Mouse (Mus musculus) left cerebral cortex, postnatal 25 days (tissue): ENCODE data around the gene Arvcf. TPM values are rescaled to one million over a fixed set of nuclear protein-coding genes. Genes with fewer than 3 reads are reported as not detected.

ENCODE experiments used
- DNase-seq, 2 experiments: peaks; one replicate each; pipeline ENCODE4 v3.0.0; 2022; ENCODE audit warnings: low spot score in 2 of 2, mixed read lengths in 1 of 2
- intact Hi-C: fragments of 180-260 bp; cut with DNase I; formaldehyde crosslinking; loops from one replicate; pipeline ENCODE4 v1.15.1; 2025
- total RNA-seq, 2 experiments: library from RNA; stranded (reverse); gene quantifications; 2 replicates each; pipeline ENCODE4 v1.2.3; 2021

The Arvcf gene
- 10 to 100 TPM; 42.8 to 43.1 TPM for total RNA-seq

DNA sequence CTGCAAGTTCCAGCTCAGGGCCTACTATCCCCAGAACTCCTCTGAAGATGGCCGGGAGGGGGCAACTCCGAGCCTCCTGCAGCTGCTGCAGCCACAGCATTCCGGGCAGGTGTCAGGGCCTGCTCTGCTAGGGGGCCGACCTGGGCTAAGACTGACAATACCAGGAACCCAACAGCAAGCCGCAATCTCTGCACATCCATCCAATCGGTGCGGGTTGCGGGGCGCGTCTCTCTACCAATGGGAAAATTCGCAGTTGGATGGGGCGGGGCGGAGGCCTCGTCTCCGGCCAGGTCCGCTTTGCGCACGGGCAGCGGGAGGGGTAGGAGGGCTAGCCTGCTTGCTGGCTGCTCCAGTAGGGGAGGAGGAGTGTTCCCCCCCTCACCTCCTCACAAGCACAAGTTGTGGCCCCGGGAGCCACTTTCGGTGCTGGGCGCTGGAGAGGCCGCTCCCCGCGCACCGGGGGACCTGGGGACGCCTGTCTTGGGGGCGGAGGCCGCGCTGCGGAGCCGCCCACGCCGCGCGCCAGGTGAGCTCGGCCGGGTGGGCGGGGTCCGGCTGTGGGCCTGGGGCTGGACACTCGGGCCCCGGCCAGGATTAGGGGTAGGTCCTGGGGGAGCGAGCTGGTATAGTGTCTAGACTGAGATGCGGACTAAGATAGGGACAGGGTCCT lies at the start of gene Arvcf, which contains the start of gene Tango2:
Arvcf (plus strand) TSS at position 252 of the 670 bp plus-strand sequence.
Tango2 (minus strand) TSS at position 173 of the 670 bp plus-strand sequence.
- DNase-seq, result peak; percentile 94 to 98

GRCm38 (mm10) chr16:18308159-18308558 lies 39.8 kb upstream of the Arvcf start:
- intact Hi-C loops, result no loop called here
- no peak for DNase-seq

More for the DNA sequence above, at the start of gene Arvcf, which contains the start of gene Tango2:
- intact Hi-C loops, result no loop called here

GRCm38 (mm10) chr16:18318992-18319391 lies 29.0 kb upstream of the Arvcf start:
- no peak for DNase-seq
- intact Hi-C loops, result no loop called here

DNA sequence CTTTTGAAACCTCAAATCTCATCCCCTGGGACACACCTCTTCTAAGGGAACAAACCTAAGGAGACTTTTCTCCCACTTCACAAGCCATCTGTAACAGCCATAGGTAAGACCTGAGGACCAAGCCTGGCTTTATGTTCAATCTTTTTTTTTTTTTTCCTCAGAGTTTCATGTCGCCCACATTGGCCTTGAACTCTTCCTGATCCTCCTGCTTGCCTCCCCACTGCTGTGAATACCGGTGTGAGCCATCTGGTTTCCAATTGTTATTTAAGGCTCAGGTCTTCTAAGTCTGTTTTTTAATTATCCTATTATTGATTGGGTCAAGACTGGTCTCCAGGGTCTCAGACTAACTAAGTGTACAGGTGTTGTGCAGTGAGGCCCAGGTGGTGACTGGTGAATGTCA lies 26.5 kb upstream of the Arvcf start:
- DNase-seq, result no peak
- intact Hi-C loops, result no loop called here

DNA sequence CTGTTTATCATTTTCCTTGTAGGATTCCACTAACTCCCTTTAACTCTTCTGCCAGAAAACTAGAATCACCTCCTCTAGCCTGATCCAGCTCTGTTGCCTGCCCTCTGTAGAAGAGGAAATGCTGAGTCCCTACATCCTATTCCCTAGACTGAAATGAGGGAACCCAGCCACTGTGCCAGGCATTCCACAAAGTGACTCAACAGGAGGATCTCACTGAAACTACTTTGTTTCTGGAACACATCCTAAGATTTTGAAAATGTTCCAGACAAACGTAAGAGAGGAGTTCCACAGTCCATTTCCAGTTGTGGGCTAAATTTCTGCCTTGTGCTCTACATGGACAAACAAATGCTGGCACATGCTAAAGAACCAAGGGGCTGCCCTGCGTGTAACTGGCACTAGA lies 24.5 kb upstream of the Arvcf start:
- no peak for DNase-seq
- intact Hi-C loops, result no loop called here

- no peak for DNase-seq
- intact Hi-C loops, result no loop called here
These were observed 24.0 kb upstream of the Arvcf start for GRCm38 (mm10) chr16:18324031-18324430.

DNA sequence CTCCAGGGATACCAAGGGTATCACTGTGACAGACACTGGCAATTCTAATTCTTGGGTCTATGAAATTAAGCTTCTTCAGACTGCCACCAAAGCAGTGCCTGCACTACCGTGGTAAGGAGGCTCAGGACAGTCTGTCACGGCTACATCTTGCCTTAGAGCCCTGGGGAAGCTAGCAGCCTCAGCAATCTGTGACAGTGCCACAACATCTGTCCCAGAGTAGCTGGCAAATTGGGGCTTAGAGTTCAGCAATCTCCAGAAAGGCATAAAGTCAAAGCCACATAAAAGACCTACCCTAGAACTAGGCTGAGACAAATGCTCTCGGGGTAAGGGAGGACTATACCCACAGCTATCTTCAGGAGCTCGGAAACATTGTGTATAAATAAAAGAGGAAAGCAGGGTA lies 22.2 kb upstream of the Arvcf start:
- intact Hi-C loops, result no loop called here
- no peak for DNase-seq

DNA sequence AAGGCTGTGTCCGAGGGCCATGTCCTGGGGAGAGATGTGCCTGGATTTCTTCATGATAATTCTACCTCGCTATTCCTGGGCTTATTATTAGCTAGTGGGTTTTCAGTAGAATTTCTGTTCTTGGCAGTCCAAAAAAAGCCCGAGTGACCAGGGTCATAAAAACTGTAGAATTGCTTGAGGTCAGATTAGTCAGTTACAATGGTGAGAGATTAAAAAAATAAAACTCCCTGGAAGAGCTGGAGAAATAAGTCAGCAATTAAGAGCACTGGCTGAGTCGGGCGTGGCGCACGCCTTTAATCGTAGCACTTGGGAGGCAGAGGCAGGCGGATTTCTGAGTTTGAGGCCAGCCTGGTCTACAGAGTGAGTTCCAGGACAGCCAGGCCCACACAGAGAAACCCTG lies 20.0 kb upstream of the Arvcf start:
- DNase-seq, result no peak
- intact Hi-C loops, result no loop called here

DNA sequence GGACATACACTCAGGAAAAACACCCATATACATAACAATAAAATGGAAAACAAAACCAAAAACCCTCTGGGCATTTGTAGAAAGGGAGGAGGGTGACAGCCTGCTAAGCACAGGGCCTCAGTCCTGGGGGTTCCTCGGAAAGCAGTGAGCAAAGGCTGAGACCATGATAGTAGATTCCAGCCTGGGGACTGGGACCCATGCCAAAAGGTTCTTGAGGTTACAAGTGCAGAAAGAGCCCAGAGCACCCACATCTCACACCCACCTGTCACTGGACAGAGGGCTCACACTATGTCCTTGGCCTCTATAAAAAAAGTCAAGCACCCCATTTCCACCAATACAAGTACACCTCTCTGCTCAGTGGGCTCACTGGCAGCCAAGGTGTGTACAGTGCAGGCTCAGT lies 19.5 kb upstream of the Arvcf start:
- intact Hi-C loops, result no loop called here
- DNase-seq, result no peak

DNA sequence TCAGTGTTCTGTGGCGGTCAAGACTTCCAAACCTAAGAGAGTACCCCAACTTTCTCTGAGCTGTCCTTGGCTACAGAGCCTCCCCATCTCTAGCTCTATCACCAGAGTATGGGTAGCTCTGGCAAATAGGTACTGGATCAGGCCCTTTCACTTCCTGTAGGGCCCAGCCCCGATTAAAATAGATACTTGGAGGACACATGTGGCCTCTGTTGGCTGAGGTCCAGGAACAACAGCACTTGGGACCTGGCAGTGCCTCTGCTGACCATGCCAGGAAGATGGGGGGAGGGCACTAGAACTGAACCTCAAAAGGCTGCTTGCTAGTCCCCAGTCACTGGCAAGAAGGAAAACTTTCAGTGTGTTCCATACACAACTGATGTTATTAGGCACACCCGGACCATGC lies 14.0 kb upstream of the Arvcf start:
- intact Hi-C loops, result no loop called here
- no peak for DNase-seq

DNA sequence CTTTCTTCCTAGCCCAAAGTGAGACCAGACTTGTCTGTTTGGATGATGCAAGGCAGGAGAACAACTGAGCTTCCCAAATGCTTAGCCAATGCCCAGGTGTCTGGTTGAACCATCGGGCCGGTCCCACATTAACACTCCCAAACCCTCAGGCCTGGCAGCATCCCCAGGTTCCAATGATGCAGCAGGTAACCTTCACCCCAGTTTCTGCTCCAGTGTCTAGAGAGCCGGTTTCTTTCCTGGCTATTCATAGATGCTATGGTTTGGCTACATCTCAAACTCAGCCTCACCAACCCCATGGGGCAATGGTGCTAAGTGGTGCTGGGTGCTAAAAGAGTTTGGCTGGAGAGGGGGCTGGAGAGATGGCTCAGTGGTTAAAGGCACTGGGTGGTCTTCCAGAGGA lies 12.0 kb upstream of the Arvcf start:
- DNase-seq, result no peak
- intact Hi-C loops, result no loop called here

GRCm38 (mm10) chr16:18337261-18337660 lies 10.7 kb upstream of the Arvcf start:
- intact Hi-C loops, result no loop called here
- no peak for DNase-seq

DNA sequence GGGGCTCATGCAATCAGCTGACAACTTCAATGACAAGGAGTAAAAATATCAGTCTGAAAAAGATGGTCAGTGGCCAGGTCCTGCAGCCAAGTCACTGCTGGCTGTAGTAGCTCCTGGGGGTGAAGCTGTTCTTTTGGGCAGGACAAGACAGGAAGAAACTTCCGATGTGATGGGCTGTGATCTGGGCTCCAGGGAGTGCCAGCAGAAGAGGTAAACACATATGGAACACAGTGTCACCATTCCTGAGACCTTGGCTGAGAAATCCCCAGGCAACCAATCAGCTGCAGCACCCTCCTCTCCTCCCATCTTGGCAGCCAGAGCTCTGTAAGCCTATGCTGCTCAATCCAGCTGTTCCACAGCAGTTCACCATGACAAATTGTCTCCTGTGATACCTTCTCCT lies 8.1 kb upstream of the Arvcf start:
- intact Hi-C loops, result no loop called here
- no peak for DNase-seq

DNA sequence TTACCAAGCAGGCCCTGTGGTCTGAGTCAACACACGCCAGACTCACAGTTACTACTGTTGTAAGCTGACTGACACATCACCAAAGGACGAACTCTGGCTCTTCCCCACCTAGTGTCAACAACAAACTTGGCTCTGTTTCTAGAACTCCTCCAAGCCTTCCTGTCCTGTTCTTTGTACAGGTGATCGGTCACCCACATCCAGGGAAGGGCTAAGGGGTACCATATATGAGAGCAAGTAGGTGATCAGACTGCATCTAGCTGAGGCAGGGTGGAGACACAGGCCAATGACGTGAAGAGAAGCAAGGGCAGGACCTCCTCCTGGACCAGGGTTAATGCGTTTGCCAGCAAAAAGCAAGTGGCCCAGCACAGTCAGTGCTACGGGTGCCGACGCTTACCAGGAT lies 6.4 kb upstream of the Arvcf start:
- intact Hi-C loops, result no loop called here

GRCm38 (mm10) chr16:18342076-18342475 lies 5.9 kb upstream of the Arvcf start:
- DNase-seq, result no peak
- intact Hi-C loops, result no loop called here

More for the DNA sequence above, 6.4 kb upstream of the Arvcf start:
- no peak for DNase-seq

DNA sequence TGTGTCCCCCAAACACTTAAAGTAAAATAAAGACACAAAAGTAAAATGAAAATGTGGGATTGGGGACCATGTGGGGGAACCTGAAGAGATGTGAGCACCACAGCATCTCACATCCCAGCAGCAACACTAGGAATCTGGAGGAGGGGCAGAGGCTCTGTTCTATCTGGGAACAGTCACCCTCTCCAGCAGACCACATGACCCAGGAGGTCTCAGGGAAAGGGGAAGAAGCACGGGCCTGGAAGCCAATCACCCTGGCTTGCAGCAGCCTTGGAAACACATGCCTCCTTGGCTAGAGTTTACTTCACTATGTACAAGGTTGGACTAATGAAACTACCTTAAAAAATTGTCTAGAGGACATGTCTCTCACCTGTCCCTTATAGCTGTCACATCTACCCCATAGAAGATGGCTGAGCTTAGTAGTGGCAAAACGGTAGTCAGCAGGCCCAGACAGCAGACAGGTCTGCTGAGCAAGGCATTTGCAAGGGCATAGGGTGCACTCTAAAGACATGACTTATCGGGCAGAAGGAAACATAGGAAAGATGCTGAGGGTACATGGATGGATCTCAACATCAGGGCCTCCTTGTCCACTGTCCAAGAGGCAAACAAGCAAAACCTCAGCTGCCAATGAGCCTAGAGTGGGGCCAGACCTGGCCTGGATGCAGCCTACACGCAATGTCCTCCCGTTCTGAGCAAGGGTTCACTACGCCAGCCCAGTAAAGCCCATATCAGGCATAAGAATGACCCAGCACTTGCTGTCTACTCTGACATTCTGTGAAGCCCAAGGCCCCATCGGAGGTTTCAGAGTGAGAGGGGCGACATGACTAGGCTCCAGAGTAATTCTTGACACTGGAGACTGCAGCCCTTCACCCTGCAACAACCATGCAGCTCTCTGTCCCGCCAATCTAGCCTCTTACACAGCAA lies 5.1 kb upstream of the Arvcf start:
- intact Hi-C loops, result no loop called here
- DNase-seq, result peak in 1 of 2 experiments; percentile 26

DNA sequence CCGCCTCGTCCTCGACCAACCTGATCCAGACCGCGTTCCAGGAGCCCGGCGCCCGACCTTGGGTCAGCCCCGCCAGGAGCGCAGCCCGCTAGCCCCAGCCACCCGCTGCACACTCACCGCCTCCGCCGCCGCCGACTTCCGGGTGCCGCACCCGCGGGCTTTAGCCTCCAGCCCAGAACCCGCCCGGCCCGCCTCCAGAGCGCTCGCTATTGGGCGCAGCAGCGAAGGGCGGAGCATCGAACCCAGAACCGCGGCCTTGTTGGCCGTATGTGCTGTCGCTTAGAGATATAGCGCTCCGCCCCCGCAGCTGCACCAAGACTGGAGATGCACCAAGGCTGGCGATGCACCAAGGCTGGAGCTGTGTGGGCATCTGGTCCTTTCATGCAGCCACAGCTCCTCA lies 4.2 kb upstream of the Arvcf start:
- intact Hi-C loops, result loop anchor here (2.0 kb wide), 1 partner anchor 275 kb away; no protein-coding TSS in a partner anchor

DNA sequence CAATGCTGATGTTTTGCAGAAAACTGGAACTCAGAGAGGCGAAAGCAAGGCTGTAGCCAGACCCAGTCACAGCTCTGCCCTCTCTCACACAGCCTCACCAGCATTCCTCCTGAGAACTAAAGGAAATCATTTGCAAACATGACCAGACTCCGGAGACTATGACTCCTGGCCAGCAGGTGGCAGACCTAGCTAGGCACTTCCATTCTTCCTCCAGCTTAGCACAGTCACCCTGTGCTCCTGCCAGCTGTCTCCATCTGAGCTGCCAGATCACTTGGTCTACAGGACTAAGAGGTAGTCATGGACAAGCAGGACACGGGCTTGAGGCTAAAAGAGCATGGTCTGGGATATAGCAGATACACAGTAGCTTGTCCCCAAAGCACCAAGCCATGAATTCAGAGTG lies 2.7 kb upstream of the Arvcf start:
- intact Hi-C loops, result loop anchor here (1.0 to 2.0 kb wide), 3 partner anchors 61 to 274 kb away; partner anchors contain the start of genes Comt and Txnrd2

More for the DNA sequence above, 4.2 kb upstream of the Arvcf start:
- DNase-seq, result peak; percentile 97 to 99

DNA sequence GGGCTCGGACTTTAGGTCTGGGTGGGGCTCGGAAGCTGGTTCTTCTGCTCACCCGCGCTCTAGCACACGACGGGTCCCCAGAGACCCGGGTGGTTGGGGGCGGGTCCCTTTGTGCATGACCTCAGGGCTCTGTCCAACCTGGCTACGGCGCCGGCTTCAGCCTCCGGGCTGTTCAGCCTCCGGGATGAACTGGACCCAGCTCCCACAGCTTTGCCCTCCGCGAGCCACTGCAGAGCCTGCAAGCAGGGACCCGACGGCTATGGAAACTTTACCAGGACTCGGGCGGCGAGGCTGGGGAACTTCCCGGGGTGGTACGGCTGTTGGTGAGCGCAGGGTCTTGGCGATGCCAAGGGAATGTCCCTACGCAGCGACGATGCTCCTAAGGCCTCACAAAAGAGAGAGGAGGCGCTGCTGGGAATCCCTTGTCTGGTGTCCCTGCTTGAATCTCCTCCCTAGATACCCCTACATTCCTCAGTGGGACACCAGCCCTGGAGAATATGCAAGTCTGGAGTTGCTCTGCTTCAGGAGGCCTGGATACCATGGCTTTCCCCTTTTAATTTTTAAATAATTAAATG lies 706 bp downstream of the Arvcf start:
- intact Hi-C loops, result no loop called here
- DNase-seq, result peak in 1 of 2 experiments; percentile 40

More for the DNA sequence above, 2.7 kb upstream of the Arvcf start:
- DNase-seq, result peak; percentile 86 to 94

GRCm38 (mm10) chr16:18349761-18350325 lies 1.9 kb downstream of the Arvcf start:
- intact Hi-C loops, result no loop called here
- no peak for DNase-seq
